Mouse (Mus musculus) T-helper 1 cell (primary cell): ENCODE results near the gene 1700017D01Rik.
"Not testable (repeated sequence)": the region's sequence is repeated elsewhere in the genome, so short reads cannot be mapped to it uniquely, and the experiment has no call there.

ENCODE experiments used
- in situ Hi-C: fragments of 300-600 bp; cut with MboI, MseI; formaldehyde crosslinking; loops from one replicate; pipeline ENCODE4 v1.15.1; 2025; ENCODE audit warnings: high pct_unique_total_duplicates

The 1700017D01Rik gene

DNA sequence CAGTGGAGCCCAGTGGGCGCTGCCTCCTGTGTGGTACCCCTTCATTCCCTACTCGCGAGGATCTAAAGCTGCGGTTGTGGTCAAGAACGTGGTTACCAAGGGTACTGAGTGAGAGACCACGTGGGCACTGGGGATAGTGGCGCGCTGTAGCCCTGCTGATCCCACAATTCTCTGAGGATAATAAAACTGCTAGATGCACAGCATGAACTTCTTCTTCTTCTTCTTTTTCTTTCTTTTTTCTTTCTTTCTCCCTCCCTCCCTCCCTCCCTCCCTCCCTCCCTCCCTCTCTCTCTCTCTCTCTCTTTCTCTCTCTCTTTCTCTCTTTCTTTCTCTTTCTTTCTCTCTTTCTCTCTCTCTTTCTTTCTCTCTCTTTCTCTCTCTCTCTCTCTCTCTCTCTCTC, at the start of gene 1700017D01Rik:
Gene 1700017D01Rik (minus strand): TSS at position 101 of the 400 bp plus-strand sequence.
- in situ Hi-C loops: not testable (repeated sequence)

DNA sequence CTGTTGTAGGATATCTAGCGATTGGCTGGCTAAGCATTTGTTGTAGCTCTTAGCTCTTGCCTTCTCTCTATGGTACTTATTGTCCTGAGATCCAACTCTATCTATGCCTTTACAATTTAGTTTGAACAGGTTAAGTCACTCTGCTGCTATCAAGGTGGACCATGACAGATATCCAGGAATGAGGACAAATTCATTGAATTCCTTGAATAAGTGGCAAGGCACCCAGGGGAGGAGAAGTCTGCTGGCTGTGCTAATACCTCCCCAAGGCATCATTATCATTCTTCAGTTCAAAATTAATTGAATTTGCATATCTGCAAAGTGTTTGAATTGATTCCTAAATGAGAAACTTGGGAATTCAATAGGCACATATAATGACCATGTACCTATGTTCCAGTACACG, 46.8 kb upstream of the 1700017D01Rik start:
- in situ Hi-C loops: no loop called here

DNA sequence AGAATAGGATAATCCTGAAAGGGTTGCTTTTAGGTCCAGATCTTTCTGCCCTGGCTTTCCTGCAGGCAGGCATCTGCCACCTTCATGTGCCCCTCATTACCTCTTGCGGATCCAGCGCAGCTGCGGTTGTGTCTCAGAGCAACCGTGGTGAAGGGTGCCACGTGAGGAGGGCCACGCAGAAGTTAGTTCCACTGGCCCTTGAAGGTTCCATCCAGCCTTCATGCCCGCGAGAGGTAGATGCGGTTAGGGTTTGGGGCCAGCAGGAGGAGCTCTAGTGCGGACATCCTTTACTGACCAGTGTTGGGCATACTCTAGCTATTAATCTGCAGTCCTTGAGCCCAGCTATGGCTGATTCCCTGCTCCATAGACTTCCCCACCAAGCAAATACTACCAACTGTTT, 34.5 kb upstream of the 1700017D01Rik start, which contains the start of gene 1700025F22Rik:
Gene 1700025F22Rik (minus strand): TSS at position 149 of the 400 bp plus-strand sequence.
- in situ Hi-C loops: no loop called here

DNA sequence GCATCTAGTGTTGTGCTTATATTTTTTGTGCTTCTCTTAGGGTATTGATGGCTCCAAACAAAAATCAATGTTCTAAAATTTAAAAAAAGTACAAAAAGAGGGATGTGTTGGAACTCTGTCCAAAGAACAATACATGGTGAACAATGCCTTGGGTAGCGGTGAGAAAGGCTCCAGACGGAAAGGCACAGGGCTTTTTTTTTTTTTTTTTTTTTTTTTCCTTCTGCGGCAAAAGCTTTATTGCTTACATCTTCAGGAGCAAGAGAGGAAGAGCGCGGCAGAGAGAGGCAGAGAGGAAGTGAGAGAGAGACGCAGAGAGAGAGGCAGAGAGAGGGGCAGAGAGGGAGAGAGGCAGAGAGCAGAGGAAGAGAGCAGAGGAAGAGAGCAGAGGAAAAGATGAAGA, 27.2 kb upstream of the 1700017D01Rik start:
- in situ Hi-C loops: not testable (repeated sequence)

DNA sequence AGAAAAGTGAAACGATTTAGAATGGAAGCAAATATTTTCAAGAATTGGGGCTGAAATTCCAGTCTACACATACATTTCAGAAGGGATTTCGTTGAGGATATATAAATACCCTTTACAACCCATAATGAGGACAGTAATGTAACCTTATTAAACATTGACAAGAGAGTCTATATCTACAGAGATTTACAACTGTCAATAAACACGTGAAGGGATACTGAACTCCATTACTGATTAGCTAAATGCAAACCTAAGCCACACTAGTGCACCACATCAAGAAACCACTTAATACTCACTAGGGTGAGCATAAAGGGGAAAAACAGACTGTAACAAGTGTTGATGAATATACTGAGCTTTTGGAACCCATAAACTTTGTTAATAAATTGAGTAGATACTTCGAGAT, 4.7 kb upstream of the 1700017D01Rik start:
- in situ Hi-C loops: loop anchor here (5.0 kb wide), 1 partner anchor 78 kb away; no protein-coding TSS in a partner anchor

DNA sequence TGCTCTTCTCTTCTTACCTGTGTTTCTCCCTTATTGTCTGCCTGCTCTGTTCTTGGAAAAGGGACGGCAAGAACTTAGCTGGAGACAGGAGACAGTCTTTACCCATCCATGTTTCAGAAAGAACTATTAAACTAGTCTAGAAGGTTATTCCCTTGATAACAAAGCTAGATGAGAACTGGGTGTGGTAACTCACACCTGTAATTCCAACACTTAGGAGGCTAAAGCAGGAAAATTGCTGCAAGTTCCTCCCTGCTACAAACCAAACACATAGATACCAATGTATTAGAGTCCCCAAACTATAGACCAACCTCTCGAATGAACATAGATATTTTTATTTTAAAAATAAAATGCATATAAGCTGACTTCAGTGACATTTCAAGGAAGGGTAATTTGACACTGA, 4.2 kb upstream of the 1700017D01Rik start:
- in situ Hi-C loops: loop anchor here (5.0 kb wide), 1 partner anchor 78 kb away; no protein-coding TSS in a partner anchor

DNA sequence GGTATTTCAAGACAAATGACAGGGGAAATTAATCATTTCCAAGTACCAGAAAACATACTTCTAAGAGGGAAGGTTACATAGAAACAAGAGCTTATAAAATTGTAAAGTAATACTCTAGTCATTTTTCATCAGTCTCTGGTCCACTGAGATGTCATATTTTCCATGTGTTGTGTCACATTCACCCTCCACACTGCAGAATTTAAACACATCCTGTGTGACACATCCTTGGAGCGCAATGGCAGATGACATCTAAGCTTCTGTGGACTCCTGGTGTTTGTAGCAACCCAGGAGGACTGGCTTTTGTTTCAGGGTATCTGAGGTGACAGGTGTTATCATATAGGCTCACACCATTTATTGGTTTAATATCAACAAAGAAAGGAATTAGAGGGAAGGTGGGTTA, 974 bp downstream of the 1700017D01Rik start:
- in situ Hi-C loops: no loop called here

DNA sequence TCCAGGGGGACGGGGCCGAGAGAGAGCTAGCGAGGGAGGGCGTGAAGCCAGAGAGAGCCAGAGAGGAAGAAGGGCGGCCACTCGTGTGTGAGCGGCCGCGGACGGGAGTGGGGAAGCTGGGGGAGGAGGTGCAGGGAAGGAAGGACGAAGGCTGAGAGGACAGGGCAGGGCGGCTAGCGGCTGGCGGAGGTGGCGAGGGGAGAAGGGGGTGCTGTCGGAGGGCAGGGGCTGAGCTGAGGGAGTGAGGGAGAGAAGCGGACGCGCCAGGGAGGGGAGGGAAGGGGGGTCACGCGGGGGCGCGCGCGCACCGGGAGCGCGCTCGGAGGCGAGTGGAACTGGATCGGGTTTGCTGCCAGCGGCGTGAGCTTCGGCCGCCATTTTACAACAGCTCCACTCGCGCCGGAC, 9.7 kb downstream of the 1700017D01Rik start:
- in situ Hi-C loops: not testable (repeated sequence)

DNA sequence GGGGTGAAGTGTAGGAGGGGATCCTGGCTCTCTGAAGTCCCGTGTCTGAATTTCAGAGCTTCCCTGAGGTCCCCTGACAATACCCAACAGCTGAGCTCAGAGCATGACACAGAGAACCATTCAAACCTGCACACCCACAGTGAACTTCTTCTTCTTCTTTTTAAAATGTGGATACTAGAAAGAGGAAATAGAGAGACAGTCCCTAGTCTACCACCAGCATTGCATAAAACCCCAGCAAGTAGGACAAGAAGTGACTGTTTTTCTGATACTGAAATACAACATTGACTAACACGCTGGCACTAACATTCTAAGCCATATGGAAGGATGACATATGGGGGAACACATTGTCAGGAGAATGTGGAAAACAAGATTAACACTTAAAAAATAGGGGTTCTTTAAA, 11.3 kb downstream of the 1700017D01Rik start:
- in situ Hi-C loops: no loop called here

DNA sequence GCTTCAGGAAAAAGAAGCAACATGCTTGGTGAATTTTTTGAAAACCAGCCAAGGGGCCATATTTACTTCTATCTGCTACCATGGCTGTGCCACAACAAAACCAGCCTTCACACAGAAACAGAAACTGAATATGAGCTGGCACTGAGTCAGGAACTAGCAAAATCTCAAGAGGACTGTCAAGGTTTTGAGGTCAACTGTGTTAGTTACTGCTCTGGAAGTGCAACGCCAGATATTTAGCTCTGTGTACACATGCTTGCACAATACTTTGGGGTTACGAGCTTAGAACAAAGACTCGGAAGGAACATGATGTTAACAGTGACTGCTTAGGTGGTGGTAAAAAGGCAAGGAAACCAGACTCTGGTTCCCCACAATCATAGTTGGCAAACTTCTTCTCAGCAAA, 22.9 kb downstream of the 1700017D01Rik start:
- in situ Hi-C loops: no loop called here

DNA sequence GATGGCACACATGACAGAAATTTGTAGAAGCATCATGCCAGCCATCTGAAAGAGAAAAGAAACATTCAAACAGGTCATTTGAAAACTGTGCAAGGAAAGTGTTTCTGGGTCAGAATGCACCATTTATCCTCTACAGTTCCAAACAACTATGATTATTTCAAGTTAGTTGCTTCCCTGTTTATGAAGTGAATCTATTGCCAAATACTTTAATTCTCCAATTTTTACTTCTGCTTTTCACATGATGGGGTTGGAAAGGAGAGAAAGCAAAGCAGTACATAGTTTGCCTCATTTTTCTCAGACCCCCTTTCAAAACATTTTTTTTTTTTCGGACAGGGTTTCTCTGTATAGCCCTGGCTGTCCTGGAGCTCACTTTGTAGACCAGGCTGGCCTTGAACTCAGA, 28.8 kb downstream of the 1700017D01Rik start:
- in situ Hi-C loops: no loop called here

DNA sequence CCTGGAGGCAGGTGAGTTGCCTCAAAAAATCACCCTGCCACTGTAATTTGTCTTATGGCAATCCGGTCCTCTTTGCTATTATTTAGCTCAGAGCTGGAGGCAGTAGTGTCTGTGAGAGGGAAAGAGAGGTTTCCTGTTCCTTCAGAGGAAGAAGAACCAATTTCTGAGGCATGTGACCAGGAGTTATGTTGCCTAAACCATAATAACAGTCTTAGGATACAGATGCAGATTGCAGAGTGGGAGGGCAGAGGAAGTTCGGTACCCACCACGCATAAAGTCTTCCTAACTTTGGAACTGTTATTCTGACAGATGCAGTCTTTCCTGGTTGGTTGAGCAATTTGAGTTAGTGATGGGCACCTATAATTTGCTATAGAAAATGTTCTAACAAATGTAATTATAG, 32.3 kb downstream of the 1700017D01Rik start:
- in situ Hi-C loops: no loop called here

DNA sequence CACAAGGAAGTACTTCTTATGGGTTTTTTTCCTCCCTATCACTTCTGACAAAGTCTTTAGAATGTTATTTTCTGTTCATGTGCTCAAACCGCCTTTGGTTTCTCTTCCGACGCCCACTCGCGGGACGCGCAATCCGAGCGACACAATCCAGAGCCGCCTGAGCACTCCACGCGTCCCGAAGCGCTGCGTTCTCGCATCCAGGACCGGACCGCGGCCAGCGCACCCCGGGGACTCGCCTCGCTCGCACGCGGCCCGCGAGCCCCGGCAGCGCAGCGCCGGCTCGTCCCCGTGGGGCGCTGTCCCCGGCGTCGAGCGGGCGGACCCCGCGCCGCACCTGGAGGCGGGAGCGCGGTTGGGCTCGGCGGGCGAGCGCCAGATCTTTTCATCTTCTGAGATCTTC, 38.5 kb downstream of the 1700017D01Rik start:
- in situ Hi-C loops: not testable (repeated sequence)

DNA sequence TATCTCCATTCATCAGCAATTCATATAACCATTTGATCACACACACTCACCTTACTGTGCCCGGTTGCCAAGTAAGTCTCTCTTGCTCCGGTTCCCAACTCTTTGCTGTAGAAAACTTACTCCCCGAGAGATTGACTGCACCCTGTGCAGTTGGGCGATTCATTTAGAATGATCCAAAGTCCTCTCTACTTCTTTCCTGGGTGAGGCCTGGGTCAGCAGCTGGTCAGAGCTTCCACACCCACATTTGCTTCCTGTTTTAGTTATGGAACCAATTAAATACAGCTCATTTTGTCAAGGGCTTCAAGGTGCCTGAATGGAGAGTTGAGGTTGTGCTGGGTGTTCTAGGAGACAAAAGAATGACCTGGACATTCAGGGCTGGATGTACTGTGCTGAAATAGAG, 49.7 kb downstream of the 1700017D01Rik start, which contains the start of gene Ms4a8a:
Gene Ms4a8a (minus strand): TSS at position 169 of the 400 bp plus-strand sequence.
- in situ Hi-C loops: no loop called here

DNA sequence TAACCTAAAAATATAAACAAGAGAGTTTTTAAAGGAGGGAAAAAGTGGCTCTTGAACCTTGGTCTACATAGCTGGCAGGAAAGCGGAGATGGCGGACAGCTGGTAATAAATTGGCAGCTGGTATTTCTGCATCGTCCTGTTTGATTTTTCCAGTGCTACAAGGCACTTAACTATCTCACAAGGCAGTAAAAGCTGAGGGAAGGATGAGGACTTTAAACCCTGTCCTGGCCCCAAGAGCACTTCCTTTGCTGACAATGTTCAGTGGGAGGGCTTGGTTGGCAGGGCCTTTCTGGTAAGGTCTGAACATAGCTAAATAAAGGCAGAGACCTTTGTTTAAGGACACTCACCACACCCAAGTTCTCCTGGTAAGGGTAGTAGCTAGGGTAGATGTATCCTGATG, 60.3 kb downstream of the 1700017D01Rik start:
- in situ Hi-C loops: no loop called here

DNA sequence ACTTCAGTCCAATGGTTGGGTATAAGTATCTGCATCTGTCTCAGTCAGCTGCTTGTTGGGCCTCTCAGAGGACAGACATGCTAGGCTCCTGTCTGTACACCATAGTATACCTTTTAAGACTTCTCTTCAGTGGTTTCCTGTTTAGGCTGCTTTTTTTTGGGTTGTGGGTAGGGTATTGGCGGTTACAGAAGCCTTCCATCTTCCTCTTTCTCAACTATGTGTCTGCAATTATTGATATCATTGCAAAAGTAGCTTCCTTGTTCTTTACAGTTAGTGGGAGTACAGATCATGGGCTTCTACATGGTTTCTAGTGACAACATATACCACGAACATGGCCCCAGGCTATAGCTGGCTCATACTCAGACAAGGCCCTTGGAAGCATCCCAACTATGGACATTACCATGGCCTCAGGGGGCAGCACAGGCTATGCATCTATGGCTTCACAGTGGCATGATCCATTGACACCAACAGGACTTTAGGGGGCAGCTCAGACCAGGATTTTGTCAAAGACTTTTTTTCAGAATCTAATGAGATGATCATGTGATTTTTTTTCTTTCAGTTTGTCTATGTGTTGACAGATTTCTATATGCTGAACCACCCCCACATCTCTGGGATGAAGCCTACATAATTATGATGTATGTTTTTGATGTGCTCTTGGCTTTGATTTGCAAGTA, 65.3 kb downstream of the 1700017D01Rik start:
- in situ Hi-C loops: no loop called here

DNA sequence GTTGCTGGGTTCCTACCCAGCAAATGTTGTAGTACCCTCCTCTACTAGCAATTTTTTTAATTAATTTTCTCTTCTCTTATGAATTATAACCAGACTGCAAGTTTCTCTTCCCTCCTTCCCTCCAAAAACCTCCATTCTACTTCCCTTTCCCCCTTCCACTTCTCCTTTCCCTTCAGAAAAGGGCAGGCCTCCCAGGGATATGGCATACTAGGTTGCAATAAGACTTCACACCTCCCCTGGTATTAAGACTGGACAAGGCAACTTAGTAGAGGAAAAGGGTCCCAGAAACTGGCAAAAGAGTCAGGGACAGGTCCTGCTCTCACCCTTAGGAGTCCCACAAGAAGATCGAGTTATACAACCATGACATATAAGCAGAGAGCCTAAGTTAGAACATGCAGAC, 69.8 kb downstream of the 1700017D01Rik start:
- in situ Hi-C loops: no loop called here

DNA sequence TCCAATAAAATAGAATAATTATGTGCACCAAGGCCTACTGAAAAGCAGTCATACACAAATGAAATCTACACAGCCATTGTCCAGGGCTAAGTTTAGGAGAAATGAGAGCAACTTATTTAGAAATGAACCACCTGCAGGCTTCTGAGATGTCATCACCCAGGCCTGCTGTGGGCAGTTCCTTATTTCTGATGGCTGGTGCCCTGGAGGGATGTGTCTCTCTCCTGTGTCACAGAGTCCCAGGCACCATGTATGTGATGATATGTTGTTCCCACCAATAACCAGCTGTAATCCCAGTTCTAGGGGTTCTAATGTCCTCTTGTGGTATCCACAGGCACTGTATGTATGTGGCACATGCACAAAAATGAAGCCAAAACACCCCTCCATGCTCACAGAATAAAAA, 70.7 kb downstream of the 1700017D01Rik start:
- in situ Hi-C loops: loop anchor here (5.0 kb wide), 1 partner anchor 77 kb away; no protein-coding TSS in a partner anchor

DNA sequence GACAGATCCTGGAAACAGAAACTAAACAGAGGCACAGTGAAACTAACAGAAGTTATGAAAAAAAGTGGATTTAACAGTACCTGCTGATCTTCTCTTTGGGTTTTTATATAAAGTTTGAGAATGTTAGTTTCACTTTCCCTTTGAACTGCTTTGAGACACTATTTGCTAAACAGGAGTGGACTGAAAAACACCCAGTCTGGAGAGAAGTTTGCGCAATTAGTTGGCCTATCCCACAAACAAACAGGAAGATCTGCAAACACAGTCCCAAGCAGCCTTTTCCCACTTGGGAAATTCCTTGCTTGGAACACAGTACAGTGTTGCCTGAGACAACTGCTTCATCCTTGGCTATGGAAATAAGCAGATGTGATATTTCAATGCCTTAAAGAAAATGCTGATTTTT, 75.0 kb downstream of the 1700017D01Rik start:
- in situ Hi-C loops: loop anchor here (5.0 kb wide), 1 partner anchor 82 kb away; no protein-coding TSS in a partner anchor

DNA sequence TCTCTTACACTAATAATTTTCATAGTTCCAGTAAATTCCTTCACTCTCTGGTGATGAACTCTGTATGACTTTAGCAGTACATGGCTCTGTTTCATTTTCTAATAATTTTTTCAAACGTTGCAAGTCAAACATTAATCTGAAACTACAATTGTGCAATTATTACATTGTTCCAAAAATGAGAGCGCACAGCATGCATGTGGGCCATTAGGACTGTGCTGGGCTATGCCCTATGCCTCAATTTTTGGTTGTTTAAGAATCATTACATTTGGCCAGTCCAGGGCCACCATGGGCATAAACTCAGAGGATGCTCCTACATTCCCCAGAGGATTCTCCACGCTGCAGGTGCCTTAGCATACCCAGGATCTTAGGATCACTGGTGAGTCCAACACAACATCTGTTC, 77.4 kb downstream of the 1700017D01Rik start:
- in situ Hi-C loops: no loop called here

DNA sequence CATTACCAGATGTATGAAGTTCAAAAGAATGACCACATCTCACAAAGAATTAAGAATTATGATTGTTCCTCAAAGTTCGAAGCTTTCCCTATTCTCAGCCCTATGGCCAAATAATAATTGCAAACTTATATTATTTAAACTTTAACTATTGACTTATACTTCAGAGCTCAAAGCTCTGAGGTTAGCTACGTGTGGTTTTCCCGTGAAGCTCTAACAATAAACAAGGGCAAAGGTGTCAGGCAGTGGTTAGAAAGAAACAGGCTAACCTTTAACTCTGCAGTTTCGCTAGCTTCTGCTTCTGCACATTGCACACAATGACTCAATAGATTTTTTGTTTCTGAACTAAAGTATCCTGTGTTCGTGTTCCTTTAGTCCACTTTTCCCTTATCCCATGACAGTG, 77.8 kb downstream of the 1700017D01Rik start:
- in situ Hi-C loops: no loop called here

DNA sequence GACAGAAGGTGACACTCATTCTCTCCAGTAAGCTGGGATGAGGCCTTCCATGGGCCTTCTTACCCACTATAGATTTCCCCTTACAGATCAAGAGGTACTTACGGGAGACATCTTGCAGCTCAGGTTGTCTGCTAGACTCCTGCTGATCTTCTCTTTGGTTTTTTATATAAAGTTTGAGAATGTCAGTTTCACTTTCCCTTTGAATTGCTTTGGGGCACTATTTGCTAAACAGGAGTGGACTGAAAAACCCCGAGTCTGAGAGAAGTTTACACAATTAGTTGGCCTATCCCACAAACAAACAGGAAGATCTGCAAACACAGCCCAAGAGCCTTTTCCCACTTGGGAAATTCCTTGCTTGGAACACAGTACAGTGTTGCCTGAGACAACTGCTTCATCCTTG, 80.4 kb downstream of the 1700017D01Rik start:
- in situ Hi-C loops: no loop called here

DNA sequence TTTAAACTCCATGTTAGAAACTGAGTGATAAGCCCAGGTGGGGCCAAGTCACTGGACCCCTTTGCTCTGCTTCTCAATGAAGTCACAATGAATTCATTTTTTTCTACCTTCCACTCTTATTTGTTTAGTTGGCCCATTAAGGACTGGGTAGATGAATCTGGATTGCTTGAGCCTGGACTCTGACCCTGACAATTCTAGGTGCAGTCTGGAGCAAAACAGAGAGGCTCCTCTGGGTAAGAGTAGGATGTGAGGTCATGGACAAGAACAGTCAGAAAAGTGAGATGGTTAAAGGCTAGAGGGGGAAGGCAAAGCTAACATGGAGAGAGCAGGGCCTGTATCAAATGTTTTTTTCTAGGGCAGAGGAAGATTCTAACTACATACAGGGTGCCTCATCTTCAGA, 81.2 kb downstream of the 1700017D01Rik start:
- in situ Hi-C loops: no loop called here

DNA sequence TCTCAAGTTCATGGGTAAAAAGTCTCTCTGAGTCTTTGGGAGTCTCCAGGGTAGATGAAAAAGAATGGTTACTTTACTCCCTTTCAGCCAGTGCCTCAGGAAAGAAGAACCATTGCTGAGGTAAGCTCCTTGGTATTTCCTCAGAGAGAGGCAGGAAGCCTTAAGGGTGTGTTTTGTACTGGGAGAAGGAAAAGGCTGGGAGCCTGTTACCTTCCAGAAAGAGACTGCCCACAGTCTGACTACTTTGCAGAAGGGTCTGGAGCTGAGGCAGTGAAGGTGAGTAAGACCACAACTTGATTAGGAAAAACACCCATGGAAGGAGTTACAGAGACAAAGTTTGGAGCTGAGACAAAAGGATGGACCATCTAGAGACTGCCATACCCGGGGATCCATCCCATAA, 82.2 kb downstream of the 1700017D01Rik start:
- in situ Hi-C loops: no loop called here
